Mouse (Mus musculus) gastrocnemius, adult 2 months (tissue): Measurements from ENCODE around the gene Eprs. TPM values are rescaled to one million over a fixed set of nuclear protein-coding genes. Genes with fewer than 3 reads are reported as not detected.

Source experiments
- DNase-seq: peaks from one replicate; pipeline ENCODE4 v3.0.0; 2022
- H3K27ac ChIP-seq: fragments of 200-600 bp; 2 replicates; pipeline ENCODE4 v1.8.1; 2022; ENCODE audit warnings: mild to moderate bottlenecking
- H3K4me3 ChIP-seq: fragments of 200-600 bp; 2 replicates; pipeline ENCODE4 v1.8.1; 2022; ENCODE audit warnings: mild to moderate bottlenecking, moderate library complexity
- CTCF ChIP-seq: fragments of 200-600 bp; IDR thresholded peaks from 2 replicates; pipeline ENCODE4 v1.8.1; 2022; ENCODE audit warnings: antibody characterized with exemption, mild to moderate bottlenecking, moderate library complexity
- intact Hi-C: fragments of 180-260 bp; cut with DNase I; formaldehyde crosslinking; loops from one replicate; pipeline ENCODE4 v1.15.1; 2025
- microRNA-seq: library from miRNA; unstranded; fragments of <30 nt; microRNA quantifications from one replicate; pipeline ENCODE4 v1.2.0, GENCODE M21; 2021
- total RNA-seq, 2 experiments: library from RNA; stranded (reverse); gene quantifications; 2 replicates each; pipeline ENCODE4 v1.2.3; 2021

Gene Eprs
- total RNA-seq, 2 experiments from 2014 or later, result 134 to 157 TPM

- intact Hi-C loops, result no loop called here
- Histone ChIP-seq H3K4me3 (no peak overlapping the region), H3K27ac (no peak overlapping the region)
- TF ChIP-seq CTCF, result no peak
- no peak for DNase-seq
Measured at GRCm38 (mm10) chr1:185460096-185460495, 97.3 kb downstream of the Eprs start.

GRCm38 (mm10) chr1:185462889-185463288 is 100.0 kb downstream of the Eprs start:
- no peak for TF ChIP-seq CTCF
- Histone ChIP-seq H3K27ac (no peak overlapping the region), H3K4me3 (no peak overlapping the region)
- DNase-seq, result no peak
- intact Hi-C loops, result no loop called here

- no peak for TF ChIP-seq CTCF
- no peak for DNase-seq
- Histone ChIP-seq H3K4me3 (no peak overlapping the region), H3K27ac (no peak overlapping the region)
- intact Hi-C loops, result no loop called here
Measured at GRCm38 (mm10) chr1:185469551-185470021, 106.7 kb downstream of the Eprs start.

GRCm38 (mm10) chr1:185472025-185472720 is 109.3 kb downstream of the Eprs start:
- Histone ChIP-seq H3K27ac (no peak overlapping the region), H3K4me3 (no peak overlapping the region)
- TF ChIP-seq CTCF, result no peak
- no peak for DNase-seq
- intact Hi-C loops, result no loop called here

- no peak for DNase-seq
- Histone ChIP-seq H3K4me3 (no peak overlapping the region), H3K27ac (no peak overlapping the region)
- TF ChIP-seq CTCF, result no peak
- intact Hi-C loops, result no loop called here
Measured at GRCm38 (mm10) chr1:185472730-185473129, 109.9 kb downstream of the Eprs start.

GRCm38 (mm10) chr1:185473437-185473836 is 110.6 kb downstream of the Eprs start:
- intact Hi-C loops, result no loop called here
- Histone ChIP-seq H3K27ac (no peak overlapping the region), H3K4me3 (no peak overlapping the region)
- TF ChIP-seq CTCF, result no peak
- DNase-seq, result no peak

Small RNA genes lying within 50 kb of the gene (microRNA-seq; reads per million reads assigned to microRNA genes)
- gene Mir194-1, result not detected
- gene Mir215, result not detected

Other genes with a start within 250 kb of the Eprs start
- 10 to 100 TPM; 18.1 to 18.5 TPM for gene Rab3gap2, start 158.9 kb upstream of the Eprs start, total RNA-seq
- gene Iars2, start 33.6 kb upstream of the Eprs start, total RNA-seq, result 10 to 100 TPM; 35.2 to 43.2 TPM
- gene Bpnt1, start 30.9 kb upstream of the Eprs start, total RNA-seq, result 10 to 100 TPM; 14.7 to 23.0 TPM
- gene Slc30a10, start 91.8 kb downstream of the Eprs start, total RNA-seq, result not detected